Mouse (Mus musculus): ENCODE measurements around the gene Mknk2.
"Not testable (repeated sequence)": the region's sequence is repeated elsewhere in the genome, so short reads cannot be mapped to it uniquely, and the experiment has no call there.

Gene Mknk2

GRCm38 (mm10) chr10:80649910-80650309, 28.0 kb downstream of the Mknk2 start:
- not testable (repeated sequence) for DNase-seq (ENCODE audit: low spot score)

- no peak for DNase-seq (ENCODE audit: low spot score)
Observed at GRCm38 (mm10) chr10:80646936-80647335, 31.0 kb downstream of the Mknk2 start.

GRCm38 (mm10) chr10:80635345-80635744, 42.6 kb downstream of the Mknk2 start:
- no peak for DNase-seq (ENCODE audit: low spot score)

GRCm38 (mm10) chr10:80628925-80629324, 49.0 kb downstream of the Mknk2 start:
- no peak for DNase-seq (ENCODE audit: low spot score)

GRCm38 (mm10) chr10:80627685-80628084, 50.2 kb downstream of the Mknk2 start:
- DNase-seq (ENCODE audit: low spot score) = peak; percentile 71

GRCm38 (mm10) chr10:80625764-80626163, 52.1 kb downstream of the Mknk2 start:
- no peak for DNase-seq (ENCODE audit: low spot score)

- DNase-seq (ENCODE audit: low spot score) = no peak
Observed at GRCm38 (mm10) chr10:80623457-80624191, 54.3 kb downstream of the Mknk2 start.

- peak; percentile 80 for DNase-seq (ENCODE audit: low spot score)
Observed at GRCm38 (mm10) chr10:80622661-80623456, 55.1 kb downstream of the Mknk2 start, which contains the start of gene Csnk1g2. Gene Csnk1g2, plus strand, starts transcription at chr10:80622838.

- peak; percentile 100 for DNase-seq (ENCODE audit: low spot score)
Observed at GRCm38 (mm10) chr10:80621940-80622660, 55.8 kb downstream of the Mknk2 start.

- no peak for DNase-seq (ENCODE audit: low spot score)
Observed at GRCm38 (mm10) chr10:80621690-80621939, 56.3 kb downstream of the Mknk2 start.

- no peak for DNase-seq (ENCODE audit: low spot score)
Observed at GRCm38 (mm10) chr10:80620796-80621689, 56.9 kb downstream of the Mknk2 start.

- DNase-seq (ENCODE audit: low spot score) = no peak
Observed at GRCm38 (mm10) chr10:80620365-80620764, 57.5 kb downstream of the Mknk2 start.

- DNase-seq (ENCODE audit: low spot score) = no peak
Observed at GRCm38 (mm10) chr10:80619465-80620244, 58.3 kb downstream of the Mknk2 start.

- no peak for DNase-seq (ENCODE audit: low spot score)
Observed at GRCm38 (mm10) chr10:80618181-80618580, 59.7 kb downstream of the Mknk2 start.

All from testis, postnatal 14 days (tissue).